Mouse (Mus musculus): ENCODE data around the gene Trpc7. TPM values are rescaled to one million over a fixed set of nuclear protein-coding genes. Genes with fewer than 3 reads are reported as not detected.

The Trpc7 gene
- not detected in 2 replicates for polyA plus RNA-seq (2012; rRNA removed)

DNA sequence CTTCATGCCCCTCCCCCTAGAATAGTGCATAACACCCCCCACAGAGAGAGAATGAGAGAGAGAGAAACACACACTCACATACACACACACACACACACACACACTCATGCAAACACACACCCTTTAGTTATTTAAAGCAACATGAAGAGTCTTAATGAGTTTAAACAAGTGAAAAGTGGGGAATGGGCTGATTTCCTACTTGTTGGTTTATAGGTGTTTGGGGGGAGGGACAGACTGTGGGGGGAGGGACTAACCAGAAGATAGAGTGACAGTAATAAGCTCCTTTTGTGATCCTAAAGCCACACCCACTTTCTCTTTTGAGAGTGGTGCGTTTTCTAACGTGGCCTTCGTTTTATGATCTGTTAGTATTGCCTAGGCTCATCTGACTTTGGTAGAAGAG lies at the start of gene Trpc7:
Gene Trpc7, minus strand, starts transcription at position 101 of the 400 bp plus-strand sequence.

DNA sequence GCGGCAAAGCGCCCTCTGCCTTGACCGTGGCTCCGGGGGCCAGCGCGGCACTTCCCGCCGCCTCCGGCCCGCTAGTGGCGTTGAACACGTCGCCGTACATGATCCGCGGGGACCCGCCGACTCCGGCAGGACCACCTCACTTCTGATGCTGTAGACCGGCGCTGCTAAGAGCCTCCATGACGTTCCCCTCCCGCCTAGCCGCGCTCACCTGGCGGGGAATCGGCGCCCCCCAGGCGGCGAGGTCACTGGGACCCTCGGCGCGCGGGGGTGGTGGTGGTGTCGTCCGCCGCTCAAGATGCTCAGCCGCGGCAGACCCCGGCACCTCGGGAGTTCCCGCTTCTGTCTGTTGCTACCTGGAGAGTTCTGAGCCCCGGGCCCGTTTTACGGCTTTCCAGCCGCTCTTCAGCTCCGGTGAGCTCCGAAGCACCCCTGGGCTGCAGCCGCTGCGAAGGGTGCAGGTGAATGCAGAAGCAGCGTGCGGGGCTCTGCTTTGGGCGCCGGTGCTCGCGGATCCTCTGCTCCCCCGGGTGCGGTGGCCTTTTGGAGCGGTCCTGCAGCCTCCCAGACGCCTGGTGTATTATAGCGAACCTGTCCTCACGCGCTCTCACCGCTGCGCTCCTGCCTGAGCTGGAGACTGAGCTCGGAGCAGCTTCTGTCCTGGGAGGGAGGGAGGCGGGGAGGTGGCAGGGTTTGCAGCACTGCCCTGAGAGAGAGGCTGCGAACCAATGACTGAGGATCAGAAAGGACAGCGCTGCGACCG lies 142.4 kb downstream of the Trpc7 start, which contains the start of gene Gm45623:
Gene Gm45623, minus strand, starts transcription at position 636 of the 760 bp plus-strand sequence.

Other genes with a start within 250 kb of the Trpc7 start
- gene Smad5, start 193.0 kb downstream of the Trpc7 start, polyA plus RNA-seq (2012; rRNA removed) = 5.2 and 5.7 TPM in 2 replicates
- not detected in 2 replicates for gene Gm45623, start 142.2 kb downstream of the Trpc7 start, polyA plus RNA-seq (2012; rRNA removed)

All from liver, embryonic 14 days (tissue).